Mouse (Mus musculus) lung, adult 18-20 months (tissue): ENCODE results near the gene Pdia3.
A peak's percentile ranks its signal among the peaks of the same experiment; 100 is the strongest.
"Not testable (repeated sequence)": the region's sequence is repeated elsewhere in the genome, so short reads cannot be mapped to it uniquely, and the experiment has no call there.

ENCODE experiments used
- DNase-seq, 2 experiments: peaks; one replicate each; pipeline ENCODE4 v3.0.0; 2022; ENCODE audit warnings: mixed read lengths in 2 of 2

The Pdia3 gene

DNA sequence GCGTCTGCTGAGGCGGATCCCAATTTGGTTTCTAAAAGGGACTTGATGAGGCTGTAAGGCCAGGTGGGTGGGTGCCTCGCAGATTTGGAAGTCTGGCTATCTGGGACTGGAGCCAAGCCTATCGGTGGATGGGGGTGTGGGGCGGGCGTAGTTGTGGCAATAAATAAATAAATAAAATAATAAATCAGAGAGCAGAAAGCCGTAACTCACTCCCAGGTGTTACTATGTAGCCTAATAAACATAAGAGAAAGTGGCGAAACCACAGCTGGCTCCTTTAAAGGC lies 29.4 kb downstream of the Pdia3 start:
- DNase-seq, result peak in 1 of 2 experiments; percentile 39

DNA sequence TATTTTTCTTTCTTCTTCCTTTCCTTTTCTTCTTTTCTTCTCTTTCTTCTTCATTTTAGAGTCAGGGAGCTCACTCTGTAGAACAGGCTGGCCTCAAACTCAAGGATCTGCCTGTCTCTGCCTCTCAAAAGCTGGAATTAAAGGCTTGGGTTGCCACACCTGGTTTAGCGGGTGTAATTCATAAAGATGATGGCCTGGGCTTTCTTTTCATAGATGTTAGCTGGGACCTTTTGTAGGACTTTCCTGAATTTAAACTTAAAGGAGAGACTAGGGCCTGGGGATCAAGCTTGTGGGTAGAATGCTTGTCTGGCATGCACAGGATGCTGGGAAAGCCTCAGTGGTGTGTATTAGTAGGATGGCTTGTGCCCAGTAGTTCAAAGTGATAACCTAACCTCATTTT lies 30.6 kb downstream of the Pdia3 start, which contains the start of gene Ell3:
Gene Ell3 (minus strand): TSS at position 101 of the 400 bp plus-strand sequence.
- no peak for DNase-seq

DNA sequence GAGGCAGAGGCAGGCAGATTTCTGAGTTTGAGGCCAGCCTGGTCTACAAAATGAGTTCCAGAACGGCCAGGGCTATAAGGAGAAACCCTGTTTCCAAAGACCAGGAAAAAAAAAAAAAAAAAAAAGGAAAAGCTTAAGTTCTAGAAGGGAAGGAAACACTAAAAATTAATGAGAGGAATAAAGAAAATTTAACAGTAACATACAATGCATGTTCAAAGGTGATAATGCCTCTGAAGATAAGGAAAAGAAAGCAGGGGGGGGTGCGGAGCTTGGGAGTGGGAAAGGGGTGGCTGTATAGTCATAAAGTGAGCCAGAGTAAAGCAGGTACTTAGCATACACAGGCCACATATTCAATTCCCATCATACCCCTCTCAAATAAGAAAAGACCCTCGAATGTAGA lies 31.5 kb downstream of the Pdia3 start:
- no peak for DNase-seq

DNA sequence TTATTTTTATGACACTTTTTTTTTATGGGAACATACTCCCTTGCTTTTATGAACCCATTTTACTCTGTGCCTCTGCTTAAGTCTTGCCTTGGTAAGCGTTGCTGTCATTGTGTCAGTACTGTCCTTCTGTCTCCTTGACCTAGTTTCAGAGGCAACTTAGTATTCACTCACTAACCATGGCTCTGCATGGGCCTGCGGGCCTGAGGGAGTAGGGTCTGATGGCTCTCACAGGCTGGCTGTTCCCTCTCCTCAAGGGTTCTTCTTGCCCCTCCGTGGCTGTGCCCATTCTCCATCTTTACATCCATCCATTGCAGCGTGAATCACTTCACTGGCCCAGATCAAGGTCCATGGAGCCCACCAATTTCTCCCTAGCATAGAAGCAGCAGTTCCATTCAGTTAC lies 32.9 kb downstream of the Pdia3 start:
- DNase-seq, result no peak

DNA sequence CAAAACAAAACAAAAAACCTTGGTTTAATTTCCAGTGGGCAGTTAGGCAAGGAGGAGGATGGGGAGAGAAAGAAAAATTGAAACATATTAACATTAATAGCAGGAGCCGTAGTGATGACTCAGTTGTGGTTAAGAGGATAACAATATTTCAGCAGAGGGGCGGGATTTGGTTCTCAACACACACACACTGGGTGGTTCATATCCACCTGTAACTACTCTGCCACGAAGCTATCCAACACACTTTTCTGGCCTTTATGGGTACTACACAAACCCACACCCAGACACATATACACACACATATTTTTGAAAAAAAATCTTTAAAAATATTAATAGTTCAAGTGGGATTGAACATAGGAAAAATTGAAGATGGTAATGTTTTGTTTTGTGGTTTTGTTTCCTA lies 33.4 kb downstream of the Pdia3 start:
- no peak for DNase-seq

DNA sequence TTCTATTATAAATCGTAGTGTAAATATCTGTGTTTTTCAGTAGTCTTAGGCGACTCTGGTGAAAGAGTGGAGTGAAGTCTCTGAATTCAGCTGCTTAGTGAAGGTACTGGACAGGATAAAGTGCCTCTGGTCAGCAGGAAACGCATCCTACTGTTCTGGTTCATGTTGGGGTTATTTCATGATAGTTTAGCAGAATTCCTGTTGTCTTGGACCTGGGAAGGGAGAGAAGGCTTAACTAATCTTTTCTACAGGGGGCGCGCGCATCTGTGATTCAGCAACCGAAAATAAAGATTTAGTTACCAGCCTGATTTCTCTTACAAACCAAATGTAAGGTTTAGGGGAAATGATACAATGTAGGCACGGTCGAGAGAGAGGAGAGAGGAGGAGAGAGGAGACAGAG lies 34.6 kb downstream of the Pdia3 start:
- peak; percentile 32 to 50 for DNase-seq

DNA sequence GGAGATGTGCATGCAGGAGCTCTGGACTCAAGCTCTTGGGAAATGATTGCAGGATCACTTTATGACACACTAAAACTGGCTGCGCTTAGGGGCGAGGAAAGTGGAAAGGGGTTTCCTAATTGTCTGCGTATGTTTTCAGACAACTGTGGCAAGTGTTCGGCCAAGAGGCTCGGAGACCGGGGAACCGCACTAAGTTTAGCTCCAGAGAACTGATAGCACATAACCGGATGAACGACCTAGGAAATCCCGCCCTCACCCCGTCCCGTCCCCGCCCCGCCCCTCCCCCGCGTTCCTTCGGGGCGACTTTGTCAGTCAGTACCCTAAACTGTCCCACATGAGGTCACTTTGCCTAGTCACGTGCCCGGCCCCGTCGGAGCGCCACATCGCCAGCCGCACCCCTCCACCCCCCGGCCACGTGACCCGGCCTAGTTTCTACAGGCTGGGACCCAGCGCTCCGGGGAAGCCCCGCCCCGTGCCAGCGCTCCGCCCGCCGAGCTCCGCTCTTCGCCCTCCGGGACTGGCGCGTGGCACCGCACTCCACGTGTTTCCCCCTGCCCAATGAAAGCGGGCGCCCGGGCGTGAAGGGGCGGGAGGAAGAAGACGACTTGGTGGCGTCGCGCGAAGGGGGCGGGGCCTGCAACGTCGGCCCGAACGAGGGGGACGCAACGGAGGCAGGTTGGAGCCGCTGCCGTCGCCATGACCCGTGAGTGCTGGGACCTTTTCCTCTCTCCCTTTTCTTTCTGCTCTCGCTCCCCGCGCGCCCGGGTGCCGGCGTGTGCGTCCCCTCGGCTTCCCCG lies 35.4 kb downstream of the Pdia3 start, which contains the start of gene Serf2:
Gene Serf2 (plus strand): TSS at position 457 of the 797 bp plus-strand sequence.
- peak; percentile 100 for DNase-seq

DNA sequence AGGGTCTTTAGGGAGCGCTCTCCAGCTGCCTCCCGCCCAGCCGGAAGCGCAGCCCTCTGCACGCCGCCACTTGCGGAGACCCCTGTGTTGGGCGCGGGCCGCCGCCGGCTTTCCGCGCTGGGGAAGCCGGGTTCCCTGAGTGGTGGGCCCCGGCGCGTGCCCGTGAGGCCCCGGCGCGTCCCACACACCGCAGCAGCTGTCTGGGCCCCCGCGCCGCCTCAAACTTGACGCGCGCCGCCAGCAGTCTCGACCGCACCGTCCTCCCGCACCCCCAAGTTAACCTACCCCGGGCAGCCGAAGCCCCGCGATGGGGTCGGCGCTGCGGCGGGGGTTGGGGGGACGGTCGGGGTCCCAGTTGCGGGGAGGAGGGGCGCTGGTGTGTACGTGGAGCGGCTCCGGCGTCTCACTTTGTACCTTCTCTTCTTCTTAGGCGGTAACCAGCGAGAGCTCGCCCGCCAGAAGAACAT lies 36.0 kb downstream of the Pdia3 start:
- DNase-seq, result peak in 1 of 2 experiments; percentile 36

DNA sequence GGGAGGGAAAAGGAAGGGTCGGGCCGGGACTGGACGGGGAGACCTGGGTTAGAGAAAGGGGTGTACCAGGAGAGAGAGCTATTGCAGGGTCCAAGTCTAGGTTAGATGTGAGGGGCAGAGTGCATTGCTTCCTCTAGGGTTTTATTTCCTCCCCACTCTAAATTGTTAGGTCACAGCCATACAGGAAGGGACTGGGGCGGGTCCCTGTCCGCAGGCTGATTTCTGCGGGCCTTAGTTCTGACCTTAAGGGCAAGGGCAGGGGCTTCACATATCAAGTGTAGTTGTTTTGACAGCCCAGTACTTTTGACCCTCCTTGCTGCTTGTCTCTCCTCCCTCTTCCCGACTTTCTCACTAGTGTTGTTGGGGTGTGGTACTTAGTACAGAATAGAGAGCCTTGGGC lies 36.5 kb downstream of the Pdia3 start:
- peak; percentile 30 to 39 for DNase-seq

DNA sequence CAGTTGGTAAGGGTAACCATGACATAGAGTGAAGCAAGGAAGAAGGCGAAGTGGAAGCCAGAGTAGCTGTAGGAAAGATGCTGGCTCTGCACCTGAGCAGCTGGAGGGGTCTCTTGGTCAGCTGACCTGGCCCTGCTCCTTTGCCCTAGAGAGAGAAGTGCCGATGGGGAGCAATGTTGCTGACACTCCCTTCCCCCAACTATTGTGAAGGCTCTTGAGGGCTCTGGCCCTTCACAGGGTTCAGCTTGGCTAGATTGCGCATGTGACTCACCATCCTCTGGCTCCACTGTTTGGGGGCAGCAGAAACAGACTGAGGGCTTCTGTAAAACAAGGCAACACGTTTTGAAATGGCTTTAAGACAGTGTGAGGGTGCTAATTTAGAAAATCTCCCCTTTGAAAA lies 38.8 kb downstream of the Pdia3 start:
- peak in 1 of 2 experiments; percentile 20 for DNase-seq

DNA sequence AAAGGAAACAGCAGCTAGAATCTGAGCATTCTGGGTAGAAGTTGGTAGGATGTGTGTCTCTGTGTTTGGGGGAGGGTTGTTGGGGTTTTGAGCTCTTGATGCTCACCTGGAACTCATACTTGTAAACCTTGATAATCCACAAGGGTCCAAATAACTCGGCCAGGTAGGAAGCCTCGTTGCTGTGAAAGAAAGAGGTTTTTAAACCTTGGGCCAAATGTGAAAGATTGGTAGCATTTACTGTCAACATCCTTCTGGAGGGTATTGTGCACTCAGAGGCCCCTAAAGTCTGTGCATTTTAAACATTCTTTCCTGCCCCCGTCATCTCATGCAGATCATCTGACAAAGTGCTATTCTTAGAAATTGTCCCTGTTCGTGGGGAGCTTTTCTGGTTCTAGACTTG lies 39.4 kb downstream of the Pdia3 start, which contains the start of gene Hypk:
Gene Hypk (plus strand): TSS at position 301 of the 400 bp plus-strand sequence.
- DNase-seq, result no peak

DNA sequence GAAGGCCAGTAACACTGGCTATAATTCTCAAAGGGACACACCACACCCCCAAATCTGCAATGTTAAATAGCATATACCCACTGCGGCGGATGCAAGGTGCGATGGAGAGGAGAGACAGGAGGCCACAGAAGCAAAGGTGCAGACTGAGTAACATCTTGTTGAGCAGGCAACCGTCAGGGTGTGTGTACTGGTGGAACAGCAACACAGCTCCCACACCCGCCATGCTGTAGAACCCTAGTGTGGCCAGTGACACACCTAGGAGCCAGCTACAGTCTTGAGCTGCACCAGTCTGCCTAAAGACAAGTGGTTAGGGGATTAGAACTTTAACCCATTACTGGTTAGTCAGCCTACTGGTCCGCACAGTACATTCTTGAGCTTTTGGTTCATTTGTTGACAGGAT lies 40.3 kb downstream of the Pdia3 start:
- DNase-seq, result no peak

DNA sequence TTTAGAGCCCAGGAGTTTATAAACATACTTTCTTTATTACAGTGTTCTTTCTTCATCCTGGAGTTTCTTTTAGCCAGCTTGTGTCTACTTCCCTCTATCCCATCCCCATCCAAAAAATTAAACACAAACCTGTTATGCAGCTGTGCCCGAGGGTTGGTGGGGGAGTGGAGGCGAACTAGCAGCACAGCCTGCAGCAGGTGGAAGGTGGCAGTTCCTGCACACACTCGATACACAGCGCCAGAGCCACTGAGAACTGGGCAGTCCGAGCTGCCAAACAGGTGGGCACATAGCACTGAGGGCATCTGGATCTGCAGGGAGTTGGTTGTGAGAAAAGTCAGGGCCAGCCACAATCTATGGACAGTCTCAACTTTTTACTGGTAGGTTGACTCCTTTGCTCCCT lies 42.0 kb downstream of the Pdia3 start:
- no peak for DNase-seq

DNA sequence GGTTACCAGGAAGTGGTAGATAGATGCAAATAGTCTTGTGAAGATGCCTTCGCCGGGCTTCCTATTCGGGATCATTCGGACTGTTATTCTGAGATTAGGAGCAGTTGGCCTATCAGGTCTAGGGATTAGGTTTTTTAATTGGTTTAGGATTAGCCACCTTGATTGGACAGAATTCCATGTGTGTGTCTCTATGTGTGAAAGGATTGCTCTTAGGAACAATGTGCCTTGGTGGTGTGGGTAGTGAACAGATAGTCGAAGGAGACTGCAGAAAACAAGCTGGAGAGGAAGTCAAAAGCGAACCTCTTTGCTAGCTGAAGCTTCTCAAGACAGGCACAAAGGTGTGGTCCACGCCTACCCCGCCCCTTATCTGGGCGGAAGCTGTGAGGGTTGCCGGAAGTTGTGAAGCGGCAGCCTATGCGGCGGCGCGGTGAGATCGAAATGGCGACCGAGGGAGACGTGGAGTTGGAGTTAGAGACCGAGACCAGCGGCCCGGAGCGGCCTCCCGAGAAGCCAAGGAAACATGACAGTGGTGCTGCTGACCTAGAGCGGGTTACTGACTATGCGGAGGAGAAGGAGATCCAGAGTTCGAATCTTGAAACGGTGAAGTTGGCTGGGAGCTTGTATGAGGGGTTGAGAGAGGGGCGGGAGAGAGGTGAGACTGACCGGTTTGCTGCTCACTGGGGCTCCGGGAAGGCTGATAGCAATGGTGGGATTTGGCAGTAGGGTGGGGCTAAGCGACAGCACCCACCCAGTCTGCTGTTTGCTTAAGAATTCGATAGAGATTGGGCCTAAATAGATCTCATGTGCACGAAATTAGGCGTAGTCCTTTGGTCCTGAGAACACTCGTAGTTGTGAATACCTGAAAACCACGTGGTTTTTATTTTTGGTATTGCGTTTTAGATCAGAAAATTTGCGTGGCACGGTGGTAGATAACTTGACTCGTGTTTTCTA lies 43.4 kb downstream of the Pdia3 start, which contains the start of gene Serinc4:
Gene Serinc4 (minus strand): TSS at position 90 of the 951 bp plus-strand sequence.
- peak; percentile 87 to 91 for DNase-seq

DNA sequence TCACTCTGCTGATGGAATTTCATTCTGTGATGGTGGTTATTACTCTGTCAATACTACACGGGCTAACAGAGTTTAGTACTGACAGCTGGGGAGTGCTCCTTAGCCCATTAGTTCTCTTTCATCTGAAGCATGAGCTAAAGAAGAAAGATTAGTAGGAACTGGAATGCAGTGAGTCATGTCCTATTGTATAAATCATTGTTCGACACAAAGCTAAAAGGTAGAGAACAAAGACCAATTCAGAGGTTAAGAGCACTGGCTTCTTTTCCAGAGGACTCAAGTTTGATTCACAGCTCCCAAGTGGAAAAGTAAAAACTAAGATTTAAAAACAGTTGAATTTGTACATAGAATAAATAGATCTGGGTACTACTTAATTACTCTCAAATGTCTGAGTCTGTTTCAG lies 46.5 kb downstream of the Pdia3 start:
- no peak for DNase-seq

DNA sequence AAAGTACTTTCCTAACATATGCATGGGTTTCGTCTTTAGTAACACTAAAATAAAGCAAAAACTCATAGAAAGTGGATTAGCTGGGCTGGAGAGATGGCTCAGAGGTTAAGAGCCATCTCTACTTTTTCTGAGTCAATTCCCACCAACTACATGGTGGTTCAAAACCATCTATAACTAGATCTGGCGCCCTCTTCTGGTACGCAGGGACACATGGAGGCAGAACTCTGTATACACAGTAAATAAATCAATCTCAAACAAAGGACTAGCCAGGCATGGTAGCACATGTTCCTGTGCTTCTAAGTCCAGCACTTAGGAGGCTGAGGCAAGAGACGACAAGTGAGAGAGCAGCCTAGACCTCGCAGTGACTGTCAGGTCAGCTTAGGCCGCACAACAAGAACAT lies 55.4 kb downstream of the Pdia3 start:
- DNase-seq, result not testable (repeated sequence)

DNA sequence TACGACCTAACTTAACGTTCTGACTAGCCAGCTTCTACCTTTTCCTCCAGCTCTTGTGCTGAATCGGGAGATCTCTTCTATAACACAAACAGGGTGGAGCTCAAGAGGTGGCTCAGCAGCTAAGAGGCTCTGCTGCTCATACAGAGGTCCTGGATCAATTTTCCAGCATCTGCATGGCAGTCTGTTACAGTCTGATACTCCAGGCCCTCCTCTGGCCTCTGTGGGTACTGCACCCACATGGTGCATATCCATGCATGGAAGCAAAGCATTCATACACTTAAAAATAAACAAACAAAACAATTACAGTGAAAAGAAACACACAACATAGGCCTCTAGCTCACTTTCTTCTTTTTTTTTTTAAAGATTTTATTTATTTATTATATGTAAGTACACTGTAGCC lies 59.2 kb downstream of the Pdia3 start:
- not testable (repeated sequence) for DNase-seq

DNA sequence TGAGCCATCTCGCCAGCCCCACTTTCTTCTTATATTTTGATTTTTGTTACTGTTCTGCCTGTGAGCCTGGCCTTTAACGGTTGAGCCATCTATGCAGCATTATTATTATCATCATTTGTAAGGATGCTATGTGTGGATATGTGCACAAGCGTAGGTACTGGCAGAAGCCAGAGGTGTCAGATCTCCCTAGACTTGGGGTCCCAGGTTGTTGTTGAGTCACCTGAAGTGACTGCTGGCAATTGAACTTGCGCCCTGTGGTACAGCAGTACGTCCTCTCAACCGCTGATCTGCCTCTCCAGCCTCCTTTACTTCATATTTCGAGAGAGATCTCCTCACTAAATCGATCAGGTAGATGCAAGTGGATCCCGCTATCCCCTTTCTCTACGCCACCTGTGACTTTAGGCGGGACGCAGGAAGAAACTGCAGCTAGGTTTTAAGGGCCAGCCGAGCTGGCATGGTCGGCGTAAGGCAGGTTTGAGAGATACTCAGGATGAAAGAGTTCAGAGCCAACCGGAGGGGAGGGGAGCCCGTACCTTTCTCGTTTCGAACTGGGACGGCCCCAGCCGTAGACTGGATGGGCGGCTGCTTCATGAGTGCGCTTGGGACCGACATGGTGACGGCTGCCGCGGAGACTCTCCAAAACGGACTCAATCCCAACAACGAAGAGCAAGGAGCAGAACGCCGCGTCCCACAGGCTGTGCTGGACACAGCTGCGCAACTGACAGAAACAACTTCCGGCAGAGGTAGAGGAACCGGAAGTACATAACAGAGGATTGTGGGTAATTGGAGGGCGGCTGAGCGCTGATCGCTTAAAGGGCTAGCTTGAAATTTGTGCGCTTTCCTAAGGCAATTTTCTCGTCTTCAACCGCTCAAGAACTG lies 60.0 kb downstream of the Pdia3 start, which contains the start of gene Mfap1b:
Gene Mfap1b (minus strand): TSS at position 767 of the 879 bp plus-strand sequence.
- DNase-seq, result peak; percentile 83 to 88

DNA sequence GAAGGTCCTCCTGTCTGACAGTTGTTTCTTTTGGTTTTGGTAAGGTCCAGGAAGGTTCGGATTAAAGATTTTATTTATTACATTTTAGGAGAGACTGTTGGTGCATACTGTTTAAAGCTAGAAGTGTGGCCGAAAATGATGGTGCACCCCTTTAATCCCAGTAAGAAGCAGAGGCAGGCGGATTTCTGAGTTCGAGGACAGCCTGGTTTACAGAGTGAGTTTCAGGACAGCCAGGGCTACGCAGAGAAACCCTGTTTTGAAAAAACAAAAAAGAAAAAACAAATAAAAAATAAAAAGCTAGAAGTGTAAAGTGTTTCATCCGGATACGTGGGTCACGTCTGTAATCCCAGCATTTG lies 60.6 kb downstream of the Pdia3 start:
- no peak for DNase-seq

DNA sequence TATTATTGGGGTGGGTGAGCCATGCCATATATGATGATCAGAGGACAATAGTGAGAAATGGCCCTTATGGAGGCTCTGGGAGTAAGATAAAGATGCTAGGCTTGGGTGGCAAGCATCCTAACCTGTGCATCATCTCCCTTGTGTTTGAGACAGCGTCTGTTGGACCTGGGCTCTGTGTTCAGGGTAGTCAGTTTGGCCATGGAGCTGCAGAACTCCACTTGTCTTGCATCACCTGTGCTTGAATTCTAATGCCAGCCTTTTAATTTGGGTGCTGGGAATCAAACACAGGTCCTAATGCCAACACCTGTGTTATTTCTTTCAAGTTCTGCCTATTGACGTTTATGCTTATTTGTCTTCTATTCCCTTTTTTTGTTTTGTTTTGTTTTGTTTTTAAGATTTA lies 61.7 kb downstream of the Pdia3 start:
- not testable (repeated sequence) for DNase-seq

DNA sequence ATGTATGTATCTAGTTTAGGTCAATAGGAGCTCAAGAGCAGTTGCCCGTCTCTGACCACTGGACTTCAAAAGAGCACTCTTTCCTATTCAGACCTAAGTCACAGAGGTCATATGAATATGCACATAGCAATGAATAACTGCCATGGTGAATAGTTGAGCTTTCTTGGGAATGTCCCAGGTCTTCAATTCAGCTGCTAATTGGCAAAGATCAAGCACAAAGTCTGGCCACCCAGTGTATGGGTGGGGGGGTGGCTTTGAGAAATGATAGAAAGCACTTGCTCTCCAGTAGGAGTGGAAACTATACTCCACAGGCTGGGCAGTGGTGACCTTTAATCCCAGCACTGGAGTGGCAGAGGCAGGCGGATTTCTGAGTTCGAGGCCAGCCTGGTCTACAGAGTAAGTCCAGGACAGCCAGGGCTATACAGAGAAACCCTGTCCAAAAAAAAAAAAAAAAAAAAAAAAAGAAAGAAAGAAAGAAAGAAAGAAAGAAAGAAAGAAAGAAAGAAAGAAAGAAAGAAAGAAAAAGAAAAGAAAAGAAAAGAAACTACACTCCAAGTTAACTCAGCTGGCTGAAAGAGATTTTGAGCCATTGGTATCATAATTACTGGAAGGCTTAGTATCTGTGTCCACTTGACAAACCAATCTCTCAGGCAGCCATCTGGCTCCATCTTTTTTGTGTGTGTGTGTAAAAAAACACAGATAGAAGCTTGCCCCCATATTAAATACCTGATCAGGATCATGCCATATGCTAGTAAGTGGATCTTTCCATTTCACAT lies 64.1 kb downstream of the Pdia3 start:
- DNase-seq, result no peak

DNA sequence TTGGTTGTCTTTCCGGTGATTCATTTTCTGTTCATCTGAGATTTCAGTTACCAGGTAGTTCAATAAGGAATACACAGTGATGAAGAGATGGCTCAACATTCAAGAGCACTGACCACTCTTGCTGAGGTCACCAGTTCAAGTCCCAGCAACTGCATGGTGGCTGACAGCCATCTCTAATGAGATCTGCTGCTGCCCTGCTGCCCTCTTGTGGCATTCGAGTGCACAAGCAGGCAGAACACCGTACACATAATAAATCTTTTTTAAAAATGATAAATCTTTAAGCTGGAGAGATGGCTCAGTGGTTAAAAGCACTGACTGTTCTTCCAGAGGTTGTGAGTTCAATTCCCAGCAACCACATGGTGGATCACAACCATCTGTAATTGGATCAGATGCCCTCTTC lies 66.9 kb downstream of the Pdia3 start:
- DNase-seq, result peak; percentile 6 to 39
